ENCODE assay signal across 9 mouse cellular contexts in the genomic region with DNA sequence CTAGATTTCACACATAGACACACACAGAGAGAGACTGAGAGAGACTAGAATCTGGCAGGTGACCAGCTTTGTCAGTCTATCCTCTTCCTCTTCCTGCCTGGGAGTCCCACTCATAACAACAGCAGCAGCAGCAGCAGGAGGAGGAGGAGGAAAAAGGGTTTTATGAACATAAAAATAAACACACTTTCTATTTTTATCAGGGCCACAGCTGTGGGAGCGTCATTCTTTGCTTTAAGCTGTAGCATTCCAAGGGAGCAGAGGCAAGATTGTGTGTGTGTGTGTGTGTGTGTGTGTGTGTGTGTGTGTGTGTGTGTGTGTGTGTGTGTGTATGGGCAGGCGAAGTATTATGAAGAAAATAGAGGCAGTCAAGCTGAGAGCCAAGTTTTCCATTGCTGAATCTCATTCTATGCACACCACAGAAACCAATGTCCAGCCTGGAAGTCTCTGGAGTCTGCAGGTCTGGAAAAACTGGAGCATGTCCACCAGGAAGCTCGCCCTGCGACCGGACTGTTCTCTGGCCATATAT. TPM values are rescaled to one million over a fixed set of nuclear protein-coding genes. Genes with fewer than 3 reads are reported as not detected.
DNase-seq lines count a peak whose midpoint lies in the region; ATAC-seq lines count a peak whose summit lies in the region.
"Had no signal": no experiment of that assay in that cellular context is flagged by ENCODE, and none has a peak within 500 bp of the region (broad histone marks: within the 10 kb centered on the region; RNA-seq: fewer than 3 reads in every experiment).

No protein-coding gene starts in this region.

- 83% methylated on average over 5 of the region's 5 CpGs for WGBS in hindbrain, embryonic 13.5 days
- WGBS in midbrain, embryonic 10.5 days: 74% methylated on average over 5 of the region's 5 CpGs

- no peaks in the 10 kb centered on the region for H3K27me3 ChIP-seq in hindbrain, embryonic 13.5 days
- no peaks in the 10 kb centered on the region for H3K27me3 ChIP-seq in midbrain, embryonic 10.5 days (ENCODE audit: low read depth, poor library complexity, severe bottlenecking)
- H3K27me3 ChIP-seq: liver, embryonic 15.5 days had no signal

- DNase-seq in ovary, adult 18-20 months (ENCODE audit: low spot score): peak; percentile 27
- DNase-seq in ovary, postnatal 36 days (ENCODE audit: low spot score): no peak
- peak; percentile 80 for DNase-seq in heart, adult 8-10 months (ENCODE audit: low spot score)
- peak; percentile 53 for DNase-seq in kidney, adult 9 months
- peak; percentile 64 to 70 for DNase-seq in lung, postnatal 4 days
- no peak for DNase-seq in cerebellum, postnatal 14 days
- no peak for DNase-seq in midbrain, embryonic 10.5 days (ENCODE audit: low spot score)

- H3K4me3 ChIP-seq in hindbrain, embryonic 13.5 days: no peak overlapping the region
- H3K4me3 ChIP-seq in midbrain, embryonic 10.5 days: no peak overlapping the region
- H3K4me3 ChIP-seq: liver, embryonic 15.5 days had no signal

- no peak overlapping the region for H3K9ac ChIP-seq in hindbrain, embryonic 13.5 days
- H3K9ac ChIP-seq: liver, embryonic 15.5 days had no signal

- H3K36me3 ChIP-seq in hindbrain, embryonic 13.5 days: no peaks in the 10 kb centered on the region
- H3K36me3 ChIP-seq in midbrain, embryonic 10.5 days: no peaks in the 10 kb centered on the region
- H3K36me3 ChIP-seq: liver, embryonic 15.5 days had no signal

- no peaks in the 10 kb centered on the region for H3K4me1 ChIP-seq in hindbrain, embryonic 13.5 days (replicated peaks)
- H3K4me1 ChIP-seq in midbrain, embryonic 10.5 days: no peaks in the 10 kb centered on the region

- H3K4me2 ChIP-seq in hindbrain, embryonic 13.5 days: no peak overlapping the region
- H3K4me2 ChIP-seq: liver, embryonic 15.5 days had no signal

- no peaks in the 10 kb centered on the region for H3K9me3 ChIP-seq in hindbrain, embryonic 13.5 days
- H3K9me3 ChIP-seq in midbrain, embryonic 10.5 days (replicated peaks): no peaks in the 10 kb centered on the region
- H3K9me3 ChIP-seq: liver, embryonic 15.5 days had no signal

- H3K27ac ChIP-seq in hindbrain, embryonic 13.5 days: no peak overlapping the region
- no peak overlapping the region for H3K27ac ChIP-seq in midbrain, embryonic 10.5 days (replicated peaks)
- H3K27ac ChIP-seq: liver, embryonic 15.5 days had no signal

- ATAC-seq in hindbrain, embryonic 13.5 days (ENCODE audit: low FRiP score): no peak

RNA-seq across cellular contexts. Expression of gene 4930523C07Rik, which starts 7.1 kb away (rescaled TPM):
- total RNA-seq in heart, adult 8-10 months (2022): 10 to 100 TPM; 19.6 to 23.7 (median 20.2) TPM
- 1.5 and 3.7 TPM in 2 replicates for polyA plus RNA-seq in hindbrain, embryonic 13.5 days (2015; fragmentation: Nextera tagmentation; extraction: Ambion mirVana)
- 1.8 and 3.2 TPM in 2 replicates for polyA plus RNA-seq in midbrain, embryonic 10.5 days (2016; fragmentation: Nextera tagmentation; extraction: Ambion mirVana)

Comparison
In these comparisons a context has a peak if more than half of its experiments do, and no peak if none do; other contexts are left out.
1. DNase-seq: peak in ovary, adult 18-20 months (single experiment), heart, adult 8-10 months (single experiment), kidney, adult 9 months (single experiment) and lung, postnatal 4 days (2 of 2); none in ovary, postnatal 36 days (single experiment), cerebellum, postnatal 14 days (0 of 2) and midbrain, embryonic 10.5 days (single experiment).